Mouse (Mus musculus) brain, embryonic 14.5 days (tissue): ENCODE results near the gene Alpk1.

Experiments
- CTCF ChIP-seq: fragments of 200-500 bp; IDR thresholded peaks from 2 replicates; pipeline ENCODE4 v1.5.1; 2012; ENCODE audit warnings: inconsistent platforms, mild to moderate bottlenecking, moderate library complexity, borderline replicate concordance; ENCODE audit not compliant: insufficient read depth, insufficient read length; ENCODE audit errors: extremely low read depth
- POLR2A ChIP-seq: fragments of 200-500 bp; IDR thresholded peaks from 2 replicates; pipeline ENCODE4 v1.6.1; 2012; ENCODE audit warnings: mild to moderate bottlenecking, inconsistent platforms, borderline replicate concordance; ENCODE audit not compliant: poor library complexity, insufficient read depth, insufficient read length, severe bottlenecking; ENCODE audit errors: extremely low read depth

- TF ChIP-seq CTCF (no peak), POLR2A (no peak)
These were observed 59.4 kb downstream of the Alpk1 start for GRCm38 (mm10) chr3:127720948-127721347.
